Mouse (Mus musculus): ENCODE results near the gene Cd164. TPM values are rescaled to one million over a fixed set of nuclear protein-coding genes. Genes with fewer than 3 reads are reported as not detected.
A peak's percentile ranks its signal among the peaks of the same experiment; 100 is the strongest.

The Cd164 gene
- 100 to 1,000 TPM; 195 to 202 TPM for total RNA-seq (2021)
- long read RNA-seq, experiment 1, transcript Cd164-201 (6 exons, 2,922 nt): major isoform, 30 of 32 reads
- long read RNA-seq, experiment 1, partial matches to known transcripts: 0 of 32 reads
- long read RNA-seq, experiment 1, other reads (novel, unspliced or antisense): 2 of 32 reads
- long read RNA-seq, experiment 2, transcript Cd164-201 (6 exons, 2,922 nt): major isoform, 91 of 102 reads
- long read RNA-seq, experiment 2, partial matches to known transcripts: 9 of 102 reads
- long read RNA-seq, experiment 2, other reads (novel, unspliced or antisense): 2 of 102 reads

DNA sequence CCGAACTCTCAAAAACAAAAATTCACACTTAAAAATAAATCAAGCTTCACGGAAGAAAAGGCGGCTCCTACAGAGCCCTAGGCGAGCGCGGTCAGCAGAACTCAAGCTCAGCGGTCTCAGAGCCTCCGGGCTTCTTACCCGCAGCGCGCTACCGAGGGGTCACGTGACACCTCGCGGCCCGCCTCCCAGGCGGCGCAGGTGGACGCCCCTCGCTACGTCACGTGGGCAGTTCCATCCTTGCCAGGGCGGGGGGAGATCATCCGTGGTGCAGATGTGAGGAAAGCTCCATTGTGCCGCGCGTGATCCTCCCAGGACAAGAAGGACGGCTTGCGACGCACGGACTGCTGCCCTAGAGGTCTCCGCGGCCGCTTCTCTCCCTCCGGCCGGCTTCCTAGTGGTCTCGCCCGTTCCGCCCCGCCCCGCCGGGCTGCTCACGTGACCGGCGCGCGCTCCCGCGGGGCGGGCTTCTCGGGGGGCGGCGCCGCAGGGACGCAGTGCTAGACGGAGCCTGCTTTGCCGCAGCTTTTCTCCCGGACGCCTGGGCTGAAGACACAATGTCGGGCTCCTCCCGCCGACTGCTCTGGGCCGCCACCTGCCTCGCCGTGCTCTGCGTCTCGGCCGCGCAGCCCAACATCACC, at the start of gene Cd164:
TSS of gene Cd164 (plus strand) at position 434 of the 638 bp plus-strand sequence.
- peak; percentile 78 to 85 for DNase-seq (ENCODE audit: low spot score in 2 of 2)

DNA sequence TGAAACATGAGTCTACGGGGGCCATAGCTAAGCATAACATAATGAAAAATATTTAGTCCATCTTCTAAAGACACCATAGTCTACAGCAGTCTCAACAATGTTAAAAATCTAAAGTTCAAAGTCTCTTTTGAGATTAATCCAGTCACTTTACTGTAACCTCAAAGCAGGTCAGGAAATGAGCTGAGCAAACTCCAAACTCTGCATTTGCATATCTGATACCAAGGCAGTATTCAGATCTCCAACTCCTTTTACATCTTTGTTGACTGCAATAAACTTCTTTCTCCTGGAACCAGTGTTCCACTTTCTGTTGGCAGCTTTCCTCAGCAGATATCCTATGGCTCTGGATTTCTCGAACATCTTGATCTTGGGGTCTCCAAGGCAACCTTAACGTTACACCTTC, 48.5 kb upstream of the Cd164 start:
- no peak for DNase-seq (ENCODE audit: low spot score in 2 of 2)

DNA sequence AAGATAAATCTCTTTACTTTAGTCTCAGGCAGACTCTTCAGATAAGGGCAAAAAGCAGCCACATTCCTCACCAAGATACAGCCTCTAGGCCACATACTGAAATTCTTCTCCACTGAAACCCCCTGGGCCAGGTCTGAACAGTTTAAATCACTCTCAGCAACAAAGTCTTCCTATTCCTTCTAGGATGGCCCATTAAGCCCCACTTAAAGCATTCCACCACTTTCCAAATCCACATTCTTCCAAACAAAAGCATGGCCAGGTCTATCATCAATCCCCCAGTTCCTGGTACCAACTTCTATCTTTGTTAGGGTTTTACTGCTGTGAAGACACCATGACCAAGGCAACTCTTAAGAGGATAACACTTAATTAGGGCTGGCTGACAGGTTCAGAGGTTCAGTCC, 46.7 kb upstream of the Cd164 start:
- no peak for DNase-seq (ENCODE audit: low spot score in 2 of 2)

DNA sequence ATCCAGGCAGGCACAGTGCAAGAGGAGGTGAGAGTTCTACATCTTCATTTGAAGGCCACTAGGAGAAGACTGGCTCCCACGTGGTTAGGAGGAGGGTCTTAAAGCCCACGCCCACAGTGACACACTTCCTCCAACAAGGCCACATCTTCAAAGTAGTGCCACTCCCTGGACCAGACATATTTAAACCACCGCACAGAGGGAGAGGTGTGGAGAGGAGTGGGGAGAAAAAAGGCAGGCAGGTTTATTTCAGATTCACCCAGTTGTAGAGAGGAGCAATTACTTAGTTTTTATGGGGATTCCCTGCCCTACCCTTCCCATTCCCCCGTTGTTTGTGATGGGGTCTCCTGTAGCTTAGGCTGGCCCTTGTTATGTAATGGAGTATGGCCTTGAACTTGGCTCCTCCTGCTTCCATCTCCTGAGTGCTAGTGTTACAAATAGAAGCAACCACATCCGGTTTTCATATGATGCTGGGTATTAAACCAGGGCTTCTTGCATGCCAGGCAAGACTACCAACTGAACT, 46.2 kb upstream of the Cd164 start:
- DNase-seq (ENCODE audit: low spot score in 2 of 2): no peak

DNA sequence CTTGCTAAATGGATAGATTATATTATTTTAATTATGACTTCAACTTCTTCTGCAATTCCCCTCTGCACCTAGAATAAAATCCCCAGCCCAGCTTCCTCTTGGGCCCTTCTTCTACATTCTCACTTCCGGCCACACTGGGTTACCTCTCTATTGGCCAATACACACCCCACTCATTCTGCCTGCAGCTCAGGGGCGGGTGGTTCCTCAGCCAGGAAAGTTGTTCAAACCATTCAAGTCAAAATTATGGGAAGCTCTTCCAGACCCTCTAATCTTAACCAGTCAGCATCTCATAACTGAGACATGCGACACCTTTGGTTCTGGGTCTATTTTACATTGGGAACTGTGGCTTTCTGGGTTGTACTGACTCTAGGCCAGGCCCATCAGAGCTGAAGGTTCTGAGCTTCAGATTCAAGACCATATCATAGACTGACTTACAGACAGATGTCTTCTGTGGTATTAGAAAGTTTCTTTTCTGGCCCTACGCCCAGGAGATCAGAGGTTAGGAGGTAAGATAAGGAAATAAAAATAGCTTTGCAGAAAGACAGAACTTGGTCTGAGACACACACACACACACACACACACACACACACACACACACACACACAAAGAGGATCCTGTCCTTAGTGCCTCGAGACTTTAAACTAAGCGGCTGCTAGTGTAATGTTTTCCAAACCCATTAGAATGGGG, 45.3 kb upstream of the Cd164 start:
- DNase-seq (ENCODE audit: low spot score in 2 of 2): no peak

- no peak for DNase-seq (ENCODE audit: low spot score in 2 of 2)
Observed at GRCm38 (mm10) chr10:41474981-41475391, 44.2 kb upstream of the Cd164 start.

DNA sequence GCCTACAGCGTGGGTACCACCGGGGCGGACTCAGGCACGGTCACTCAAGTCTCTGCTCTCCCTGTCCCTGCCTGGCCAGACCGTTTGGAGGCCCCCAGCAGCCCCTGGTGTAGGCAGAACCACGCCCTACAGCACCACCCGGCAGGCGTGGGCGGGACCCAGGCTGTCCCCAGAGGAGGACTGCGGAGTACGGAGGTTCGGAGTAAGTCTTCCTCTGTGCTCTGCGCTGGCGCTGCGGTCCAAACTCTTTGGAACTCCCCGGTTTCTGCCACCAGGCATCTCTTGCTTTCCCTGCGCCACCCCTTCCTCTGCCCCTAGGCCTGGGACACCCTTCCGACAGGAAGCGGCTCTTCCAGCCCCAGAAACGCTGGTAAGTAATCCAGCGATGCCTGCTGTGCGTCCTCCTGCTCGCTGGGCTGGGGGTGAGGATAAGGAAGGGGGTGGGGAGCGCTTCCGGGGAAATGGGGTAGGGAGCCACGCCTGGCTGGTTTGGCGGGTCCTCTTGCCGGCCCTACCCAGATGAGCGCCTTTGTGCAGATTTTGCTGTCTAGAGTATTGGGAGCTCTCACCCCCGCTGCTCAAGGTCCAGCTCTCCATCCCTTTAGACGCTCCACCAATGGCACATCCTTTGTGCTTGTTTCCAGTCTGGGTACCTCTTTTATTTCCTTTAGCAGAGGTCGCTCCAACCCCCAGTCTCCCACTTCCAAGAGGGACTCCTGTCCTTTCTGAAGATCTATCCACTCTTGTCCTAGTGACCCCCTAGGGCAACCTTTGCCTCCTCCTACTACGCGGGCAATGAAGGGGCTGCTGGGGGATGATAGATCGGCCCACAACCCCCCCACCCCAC, 42.8 kb upstream of the Cd164 start, which contains the start of gene Mical1:
TSS of gene Mical1 (plus strand) at position 144 of the 847 bp plus-strand sequence.
- DNase-seq (ENCODE audit: low spot score in 2 of 2): no peak

DNA sequence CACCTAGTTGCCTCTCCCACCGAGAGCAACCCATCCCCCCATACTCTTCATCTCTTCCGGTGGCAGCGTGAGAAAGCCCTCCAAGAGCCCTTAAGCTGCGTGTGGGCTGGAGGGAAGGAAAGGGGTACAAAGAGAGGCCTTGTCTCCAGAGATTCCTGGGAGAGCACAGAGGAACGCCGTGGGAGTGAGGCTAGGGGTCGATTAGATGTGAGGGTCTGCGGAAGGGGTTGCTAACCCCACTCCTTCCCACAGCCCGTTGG, 42.3 kb upstream of the Cd164 start:
- DNase-seq (ENCODE audit: low spot score in 2 of 2): no peak

- no peak for DNase-seq (ENCODE audit: low spot score in 2 of 2)
Observed at GRCm38 (mm10) chr10:41477278-41478181, 41.7 kb upstream of the Cd164 start.

- no peak for DNase-seq (ENCODE audit: low spot score in 2 of 2)
Observed at GRCm38 (mm10) chr10:41479961-41480360, 39.3 kb upstream of the Cd164 start.

DNA sequence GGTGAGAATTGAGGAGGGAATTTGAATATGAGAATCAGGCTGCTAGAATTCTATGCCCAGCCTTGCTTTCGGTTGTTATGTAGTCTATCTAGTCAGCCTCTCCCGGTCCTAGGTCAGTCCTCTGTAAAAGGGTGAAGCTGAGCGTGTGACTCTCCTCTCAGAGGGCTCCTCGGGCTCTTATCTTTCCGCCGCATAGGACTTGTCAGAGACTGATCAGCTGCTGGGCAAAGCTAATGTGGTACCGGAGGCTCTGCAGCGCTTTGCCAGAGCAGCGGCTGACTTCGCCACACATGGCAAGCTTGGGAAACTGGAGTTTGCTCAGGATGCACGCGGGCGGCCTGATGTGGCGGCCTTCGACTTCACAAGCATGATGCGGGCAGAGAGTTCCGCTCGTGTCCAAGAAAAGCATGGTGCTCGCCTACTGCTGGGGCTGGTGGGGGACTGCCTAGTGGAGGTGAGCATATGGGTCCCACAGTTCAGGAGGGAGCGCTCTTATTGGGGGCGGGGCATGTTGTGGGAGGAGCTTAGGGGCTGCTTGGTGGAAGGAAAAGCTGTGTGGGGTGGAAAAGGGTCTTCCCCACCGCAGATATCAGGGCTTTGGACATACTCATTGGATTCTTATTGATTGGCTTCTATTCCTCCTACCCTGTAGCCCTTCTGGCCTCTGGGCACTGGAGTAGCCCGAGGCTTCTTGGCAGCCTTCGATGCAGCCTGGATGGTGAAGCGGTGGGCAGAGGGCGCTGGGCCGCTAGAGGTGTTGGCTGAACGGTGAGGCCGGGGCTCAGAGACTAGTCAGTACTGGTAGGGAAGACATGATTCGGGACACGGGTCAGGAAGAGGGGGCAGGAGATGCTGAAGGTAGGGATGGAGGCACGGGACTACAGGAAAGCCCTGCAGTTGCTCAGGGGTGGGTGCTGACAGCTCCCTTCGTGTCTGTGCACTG, 38.0 kb upstream of the Cd164 start:
- no peak for DNase-seq (ENCODE audit: low spot score in 2 of 2)

DNA sequence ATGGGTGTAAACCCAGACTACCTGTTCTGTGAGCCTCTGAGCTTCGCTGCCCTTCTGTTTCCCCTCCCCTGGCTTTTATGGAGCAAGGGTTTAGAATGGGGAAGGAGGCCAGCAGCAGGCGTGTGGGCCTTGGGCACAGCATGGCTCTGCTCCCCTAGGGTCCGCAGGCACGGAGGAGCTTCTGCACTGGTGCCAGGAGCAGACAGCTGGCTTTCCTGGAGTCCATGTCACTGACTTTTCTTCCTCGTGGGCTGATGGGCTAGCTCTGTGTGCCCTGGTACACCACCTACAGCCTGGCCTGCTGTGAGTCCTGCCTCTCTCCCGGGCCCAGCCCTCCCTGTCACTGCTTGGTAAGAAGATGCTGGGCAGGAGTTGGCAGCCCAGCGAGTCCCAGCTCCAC, 36.8 kb upstream of the Cd164 start:
- no peak for DNase-seq (ENCODE audit: low spot score in 2 of 2)

DNA sequence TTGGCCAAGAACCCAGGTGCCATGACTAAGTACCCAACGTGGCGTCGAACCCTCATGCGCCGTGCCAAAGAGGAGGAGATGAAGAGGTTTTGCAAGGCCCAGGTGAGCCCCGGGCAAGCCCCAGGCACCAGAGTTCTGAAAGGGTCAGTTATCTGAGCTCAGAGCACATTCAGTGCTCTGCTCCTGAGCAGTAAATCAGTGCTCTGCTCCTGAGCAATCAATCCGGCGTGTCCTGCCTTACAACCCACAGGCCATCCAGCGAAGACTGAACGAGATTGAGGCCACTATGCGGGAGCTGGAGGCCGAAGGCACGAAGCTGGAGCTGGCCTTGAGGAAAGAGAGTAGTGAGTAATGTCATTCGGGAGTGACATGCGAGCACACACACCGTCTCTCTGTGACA, 33.4 kb upstream of the Cd164 start:
- no peak for DNase-seq (ENCODE audit: low spot score in 2 of 2)

DNA sequence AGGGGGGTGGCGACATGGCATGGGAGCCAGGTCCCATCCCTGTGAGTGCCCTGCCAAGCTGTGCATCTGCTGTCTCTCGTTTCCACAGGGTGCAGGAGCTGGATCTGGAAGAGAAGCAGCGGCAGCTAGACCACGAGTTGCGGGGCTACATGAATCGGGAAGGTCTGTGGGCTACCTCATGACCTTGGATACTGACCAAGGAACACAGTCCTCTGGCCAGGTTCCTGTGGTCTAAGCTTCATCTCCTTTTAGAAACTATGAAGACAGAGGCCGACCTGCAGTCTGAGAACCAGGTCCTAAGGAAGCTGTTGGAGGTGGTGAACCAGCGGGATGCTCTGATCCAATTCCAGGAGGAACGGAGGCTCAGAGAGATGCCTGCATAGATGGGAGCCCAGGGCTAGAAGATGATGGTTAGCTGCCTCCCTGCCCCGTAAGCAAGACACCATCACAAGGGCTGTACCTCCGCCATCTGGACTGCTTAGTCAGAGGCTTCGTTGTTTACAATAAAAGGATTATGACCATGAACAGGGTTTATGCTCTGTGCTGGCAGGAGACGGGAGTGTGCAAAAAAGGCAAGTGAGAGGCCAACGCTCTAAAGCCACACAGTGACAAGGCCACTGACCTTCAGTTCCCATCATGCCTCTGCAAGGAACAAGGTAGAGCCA, 32.6 kb upstream of the Cd164 start:
- DNase-seq (ENCODE audit: low spot score in 2 of 2): no peak

GRCm38 (mm10) chr10:41488877-41489276, 30.3 kb upstream of the Cd164 start:
- no peak for DNase-seq (ENCODE audit: low spot score in 2 of 2)

DNA sequence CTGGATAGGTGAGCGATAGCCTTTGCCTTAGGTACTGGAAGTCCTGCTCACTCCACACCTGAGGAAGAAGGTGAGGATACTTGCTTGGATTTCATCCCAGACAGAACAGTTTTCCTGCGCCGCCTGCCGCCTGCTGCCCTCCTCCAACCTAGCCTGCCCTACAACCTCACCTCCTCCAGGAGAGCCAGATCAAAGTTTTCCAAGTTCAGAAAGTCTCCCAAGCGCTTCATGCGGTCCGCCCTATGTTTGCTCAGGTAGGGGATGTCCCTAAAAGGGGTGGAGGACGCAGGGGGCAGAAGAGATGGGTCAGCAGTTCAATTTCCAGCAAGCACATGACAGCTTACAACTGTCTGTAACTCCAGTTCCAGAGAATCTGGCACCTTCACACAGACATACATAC, 29.9 kb upstream of the Cd164 start:
- no peak for DNase-seq (ENCODE audit: low spot score in 2 of 2)

- DNase-seq (ENCODE audit: low spot score in 2 of 2): peak; percentile 89 to 92
Observed at GRCm38 (mm10) chr10:41489708-41490517, 29.3 kb upstream of the Cd164 start, which contains the start of the genes Smpd2 and Ppil6. Gene Smpd2, minus strand, starts transcription at chr10:41490369. Gene Ppil6, plus strand, starts transcription at chr10:41490439.

- no peak for DNase-seq (ENCODE audit: low spot score in 2 of 2)
Observed at GRCm38 (mm10) chr10:41490518-41490873, 28.7 kb upstream of the Cd164 start.

Data from adrenal gland, postnatal 4 days (tissue).